Mouse (Mus musculus) liver, postnatal 0 days (tissue): ENCODE measurements around the gene A730071L15Rik.

Experiments used
- CTCF ChIP-seq: sonication (generic); IDR thresholded peaks from 2 replicates; pipeline ENCODE4 v1.5.1; 2016; ENCODE audit warnings: antibody characterized with exemption, low read depth
- EP300 ChIP-seq: IDR thresholded peaks from 2 replicates; pipeline ENCODE4 v1.6.1; 2016; ENCODE audit warnings: antibody characterized with exemption, low read depth, mild to moderate bottlenecking

- TF ChIP-seq CTCF (peak; percentile 11; the same call in 1 of the 2 replicates), EP300 (no peak)
Measured at GRCm38 (mm10) chr11:6199410-6200086, at the start of gene A730071L15Rik.
